Mouse (Mus musculus): ENCODE results near the gene Ipo11. TPM values are rescaled to one million over a fixed set of nuclear protein-coding genes. Genes with fewer than 3 reads are reported as not detected.
A peak's percentile ranks its signal among the peaks of the same experiment; 100 is the strongest.

The Ipo11 gene
- polyA plus RNA-seq, 1 experiment from 2014 or later = 63.1 TPM

DNA sequence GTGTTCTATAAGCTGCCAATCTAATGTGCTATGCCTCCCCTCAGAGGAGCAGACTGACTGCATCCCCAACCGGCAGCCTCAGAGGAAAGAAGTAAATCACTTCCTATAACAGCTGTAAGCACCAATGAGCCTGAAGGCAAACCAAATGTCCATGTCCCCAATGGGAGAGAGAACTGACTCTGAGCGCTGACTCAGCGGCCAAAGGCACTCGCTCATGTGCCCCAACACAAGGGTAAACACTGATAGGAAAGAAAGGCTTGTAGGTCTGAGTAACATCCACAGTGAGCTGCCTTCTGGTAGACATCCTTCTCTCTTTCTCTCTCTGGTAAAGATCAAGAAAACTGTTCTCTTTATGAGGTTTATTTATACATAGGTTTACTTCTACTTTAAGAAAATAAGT lies 94.2 kb downstream of the Ipo11 start:
- ATAC-seq (ENCODE audit: extremely low read depth, insufficient number of reproducible peaks, low FRiP score, low TSS enrichment) = no peak
- Histone ChIP-seq H3K4me2 (no peak overlapping the region), H3K27ac (replicated peaks) (no peak overlapping the region), H3K9ac (no peak overlapping the region), H3K4me3 (no peak overlapping the region), H3K4me1 (peaks cover 16% of the 10 kb centered on the region), H3K27me3 (replicated peaks) (no peaks in the 10 kb centered on the region), H3K36me3 (peaks cover 19% of the 10 kb centered on the region), H3K9me3 (no peaks in the 10 kb centered on the region)
- 78% methylated on average over 4 of the region's 4 CpGs for WGBS

GRCm38 (mm10) chr13:106838778-106839177 lies 98.0 kb downstream of the Ipo11 start:
- Histone ChIP-seq H3K36me3 (peaks cover 25% of the 10 kb centered on the region), H3K4me1 (peaks cover 5% of the 10 kb centered on the region; the same call in 1 of the 2 replicates), H3K4me2 (no peak overlapping the region), H3K27me3 (replicated peaks) (no peaks in the 10 kb centered on the region), H3K9ac (no peak overlapping the region), H3K9me3 (no peaks in the 10 kb centered on the region), H3K4me3 (no peak overlapping the region), H3K27ac (replicated peaks) (no peak overlapping the region)
- no peak for ATAC-seq (ENCODE audit: extremely low read depth, insufficient number of reproducible peaks, low FRiP score, low TSS enrichment)
- 85% methylated on average over 3 of the region's 3 CpGs for whole genome bisulfite sequencing

GRCm38 (mm10) chr13:106836527-106836879 lies 100.3 kb downstream of the Ipo11 start:
- Histone ChIP-seq H3K27me3 (replicated peaks) (no peaks in the 10 kb centered on the region), H3K4me2 (peak overlapping the region; percentile 49), H3K9ac (no peak overlapping the region), H3K36me3 (peaks cover 22% of the 10 kb centered on the region), H3K4me1 (peaks cover 5% of the 10 kb centered on the region; the same call in 1 of the 2 replicates), H3K4me3 (no peak overlapping the region), H3K9me3 (no peaks in the 10 kb centered on the region), H3K27ac (replicated peaks) (peak overlapping the region; percentile 76)
- 69% methylated on average over 5 of the region's 5 CpGs for WGBS
- no peak for ATAC-seq (ENCODE audit: extremely low read depth, insufficient number of reproducible peaks, low FRiP score, low TSS enrichment)

- H3K9ac ChIP-seq = peak overlapping the region; percentile 52
- 58% methylated on average over 15 of the region's 15 CpGs for WGBS
- no peaks in the 10 kb centered on the region for H3K27me3 ChIP-seq (replicated peaks)
- H3K9me3 ChIP-seq = no peaks in the 10 kb centered on the region
- peak; percentile 63; the same call in 1 of the 2 replicates for ATAC-seq (ENCODE audit: extremely low read depth, insufficient number of reproducible peaks, low FRiP score, low TSS enrichment)
- peak overlapping the region; percentile 49 for H3K4me2 ChIP-seq
- peak overlapping the region; percentile 76 for H3K27ac ChIP-seq (replicated peaks)
- H3K4me1 ChIP-seq = peaks cover 5% of the 10 kb centered on the region; the same call in 1 of the 2 replicates
- peaks cover 20% of the 10 kb centered on the region for H3K36me3 ChIP-seq
- H3K4me3 ChIP-seq = peak overlapping the region; percentile 43
Observed at GRCm38 (mm10) chr13:106835844-106836526, 100.8 kb downstream of the Ipo11 start.

DNA sequence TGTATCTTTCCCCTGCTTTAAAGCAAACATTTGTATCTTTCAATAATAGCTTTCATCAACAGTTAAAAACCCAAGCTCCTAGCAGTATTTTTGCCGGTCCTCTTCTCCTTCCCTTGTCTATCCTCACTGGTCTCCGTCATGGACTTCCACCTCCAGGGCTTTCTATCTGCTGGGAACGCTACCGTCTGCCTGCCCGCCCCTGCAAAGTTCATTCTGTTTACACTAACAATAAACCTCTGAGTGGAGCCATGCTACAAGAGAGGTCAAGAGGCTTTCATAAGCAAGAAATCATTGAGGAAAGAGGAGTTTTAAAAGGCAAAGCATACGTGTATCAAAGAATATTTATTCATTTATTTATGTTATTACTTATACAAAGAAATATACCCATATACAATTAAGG lies 106.7 kb downstream of the Ipo11 start:
- Histone ChIP-seq H3K27me3 (replicated peaks) (no peaks in the 10 kb centered on the region), H3K4me2 (no peak overlapping the region), H3K27ac (replicated peaks) (no peak overlapping the region), H3K4me1 (0 out of 2 replicates have a peak, but pooled peaks cover 9% of the 10 kb centered on the region), H3K36me3 (peaks cover 27% of the 10 kb centered on the region), H3K9me3 (no peaks in the 10 kb centered on the region), H3K4me3 (no peak overlapping the region), H3K9ac (no peak overlapping the region)
- whole genome bisulfite sequencing = 53% methylated on average over 6 of the region's 6 CpGs
- ATAC-seq (ENCODE audit: extremely low read depth, insufficient number of reproducible peaks, low FRiP score, low TSS enrichment) = no peak

GRCm38 (mm10) chr13:106829327-106829997 lies 107.3 kb downstream of the Ipo11 start:
- no peak overlapping the region for H3K27ac ChIP-seq (replicated peaks)
- no peaks in the 10 kb centered on the region for H3K27me3 ChIP-seq (replicated peaks)
- 64% methylated on average over 12 of the region's 12 CpGs for WGBS
- no peak for ATAC-seq (ENCODE audit: extremely low read depth, insufficient number of reproducible peaks, low FRiP score, low TSS enrichment)
- no peak overlapping the region for H3K4me3 ChIP-seq
- no peaks in the 10 kb centered on the region for H3K9me3 ChIP-seq
- H3K4me1 ChIP-seq = 0 out of 2 replicates have a peak, but pooled peaks cover 9% of the 10 kb centered on the region
- no peak overlapping the region for H3K4me2 ChIP-seq
- H3K36me3 ChIP-seq = peaks cover 27% of the 10 kb centered on the region
- H3K9ac ChIP-seq = no peak overlapping the region

GRCm38 (mm10) chr13:106825618-106826017 lies 111.1 kb downstream of the Ipo11 start:
- no peak overlapping the region for H3K4me3 ChIP-seq
- ATAC-seq (ENCODE audit: extremely low read depth, insufficient number of reproducible peaks, low FRiP score, low TSS enrichment) = no peak
- peaks cover 14% of the 10 kb centered on the region for H3K4me1 ChIP-seq
- H3K27ac ChIP-seq (replicated peaks) = no peak overlapping the region
- WGBS = 66% methylated on average over 5 of the region's 5 CpGs
- no peaks in the 10 kb centered on the region for H3K9me3 ChIP-seq
- H3K9ac ChIP-seq = no peak overlapping the region
- peaks cover 20% of the 10 kb centered on the region for H3K36me3 ChIP-seq
- H3K4me2 ChIP-seq = no peak overlapping the region
- no peaks in the 10 kb centered on the region for H3K27me3 ChIP-seq (replicated peaks)

DNA sequence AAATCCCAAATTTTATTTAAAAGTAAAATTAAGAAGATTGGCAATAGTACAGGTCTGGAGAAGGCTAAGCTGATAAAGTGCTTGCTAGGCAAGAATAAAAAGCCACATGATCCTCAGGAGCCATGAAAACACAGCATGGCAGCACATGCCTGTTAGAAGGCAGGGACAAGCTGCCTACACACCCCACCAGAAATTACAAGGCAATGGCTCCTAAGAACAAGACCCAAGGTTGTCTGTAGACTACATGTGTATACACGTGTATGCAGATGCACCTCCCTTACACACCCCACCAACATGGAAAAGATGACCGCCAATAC lies 112.9 kb downstream of the Ipo11 start:
- no peak for ATAC-seq (ENCODE audit: extremely low read depth, insufficient number of reproducible peaks, low FRiP score, low TSS enrichment)
- 91% methylated on average over 2 of the region's 2 CpGs for WGBS
- no peak overlapping the region for H3K9ac ChIP-seq

DNA sequence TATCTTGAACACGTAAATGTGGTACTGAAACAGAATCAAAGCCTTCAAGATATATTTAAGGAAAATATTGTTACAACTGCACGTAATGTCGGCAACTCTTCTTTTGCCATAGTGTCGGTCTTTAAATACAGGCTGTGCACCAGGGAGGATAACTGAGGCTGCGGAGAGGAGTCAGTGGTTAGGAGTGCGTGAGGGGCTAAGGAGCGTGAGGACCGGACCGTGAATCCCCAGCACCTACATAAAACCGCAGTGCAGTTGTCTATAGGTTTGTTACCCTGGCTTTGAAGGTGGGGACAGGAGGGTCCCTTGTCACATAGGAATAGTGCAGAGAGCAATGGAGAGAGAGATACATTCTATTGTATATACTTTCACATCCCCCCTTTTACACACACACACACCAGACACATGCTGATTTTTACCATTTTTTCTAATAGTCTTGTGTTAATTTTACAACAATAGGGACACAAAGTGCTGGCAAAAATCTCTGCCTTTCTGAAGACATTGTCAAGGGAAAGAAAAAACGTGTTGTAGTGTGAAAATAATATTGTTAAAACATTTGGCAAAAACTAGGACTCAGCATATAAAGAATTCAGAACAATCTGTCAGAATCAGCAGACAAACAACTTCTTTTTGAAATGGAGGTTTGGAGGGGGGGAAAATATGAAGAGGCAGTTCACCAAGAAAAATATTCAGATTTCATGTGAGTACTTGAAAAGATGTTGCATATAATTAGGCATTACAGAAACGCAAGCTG lies 113.5 kb downstream of the Ipo11 start:
- no peak for ATAC-seq (ENCODE audit: extremely low read depth, insufficient number of reproducible peaks, low FRiP score, low TSS enrichment)
- H3K27me3 ChIP-seq (replicated peaks) = no peaks in the 10 kb centered on the region
- no peak overlapping the region for H3K27ac ChIP-seq (replicated peaks)
- H3K36me3 ChIP-seq = peaks cover 39% of the 10 kb centered on the region
- H3K9ac ChIP-seq = no peak overlapping the region
- no peaks in the 10 kb centered on the region for H3K9me3 ChIP-seq
- no peak overlapping the region for H3K4me3 ChIP-seq
- no peak overlapping the region for H3K4me2 ChIP-seq
- 90% methylated on average over 12 of the region's 12 CpGs for WGBS
- peaks cover 9% of the 10 kb centered on the region for H3K4me1 ChIP-seq

More for the DNA sequence above, 112.9 kb downstream of the Ipo11 start:
- Histone ChIP-seq H3K27me3 (replicated peaks) (no peaks in the 10 kb centered on the region), H3K4me3 (no peak overlapping the region), H3K27ac (replicated peaks) (no peak overlapping the region), H3K9me3 (no peaks in the 10 kb centered on the region), H3K36me3 (peaks cover 34% of the 10 kb centered on the region), H3K4me1 (peaks cover 9% of the 10 kb centered on the region), H3K4me2 (no peak overlapping the region)

- no peak for ATAC-seq (ENCODE audit: extremely low read depth, insufficient number of reproducible peaks, low FRiP score, low TSS enrichment)
- H3K9me3 ChIP-seq = no peaks in the 10 kb centered on the region
- peaks cover 9% of the 10 kb centered on the region for H3K4me1 ChIP-seq
- WGBS = 92% methylated on average over 2 of the region's 2 CpGs
- H3K4me2 ChIP-seq = no peak overlapping the region
- H3K27me3 ChIP-seq (replicated peaks) = no peaks in the 10 kb centered on the region
- H3K9ac ChIP-seq = no peak overlapping the region
- no peak overlapping the region for H3K4me3 ChIP-seq
- H3K27ac ChIP-seq (replicated peaks) = 0 out of 2 replicates have a peak overlapping the region, but pooled peaks have one; percentile 0
- H3K36me3 ChIP-seq = peaks cover 27% of the 10 kb centered on the region
Observed at GRCm38 (mm10) chr13:106820149-106820548, 116.6 kb downstream of the Ipo11 start.

DNA sequence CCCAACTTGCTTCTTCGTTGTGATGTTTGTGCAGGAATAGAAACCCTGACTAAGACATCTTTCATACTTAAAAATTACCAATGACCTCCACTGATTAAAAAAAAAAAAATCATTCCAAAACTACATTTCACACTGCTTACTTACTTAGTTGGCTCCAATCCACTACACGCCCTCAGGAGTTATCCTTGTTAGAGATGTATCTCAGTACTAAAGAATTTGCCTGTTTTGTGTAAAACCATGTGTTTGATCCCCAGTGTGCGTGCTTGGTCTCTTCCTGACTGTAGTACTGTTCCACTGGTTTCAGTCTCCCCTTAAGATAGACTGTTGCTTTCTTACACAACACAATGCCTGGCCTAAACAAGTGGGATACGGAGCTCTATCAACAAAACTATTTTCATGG lies 117.0 kb downstream of the Ipo11 start:
- H3K9me3 ChIP-seq = no peaks in the 10 kb centered on the region
- no peak overlapping the region for H3K9ac ChIP-seq
- H3K4me3 ChIP-seq = no peak overlapping the region
- 0 out of 2 replicates have a peak overlapping the region, but pooled peaks have one; percentile 0 for H3K27ac ChIP-seq (replicated peaks)
- peaks cover 28% of the 10 kb centered on the region for H3K36me3 ChIP-seq
- no peak for ATAC-seq (ENCODE audit: extremely low read depth, insufficient number of reproducible peaks, low FRiP score, low TSS enrichment)
- no peaks in the 10 kb centered on the region for H3K27me3 ChIP-seq (replicated peaks)
- H3K4me1 ChIP-seq = peaks cover 9% of the 10 kb centered on the region
- no peak overlapping the region for H3K4me2 ChIP-seq
- WGBS = 76% methylated on average over 4 of the region's 4 CpGs
